Mouse (Mus musculus): Measurements from ENCODE around the gene Chek1. TPM values are rescaled to one million over a fixed set of nuclear protein-coding genes. Genes with fewer than 3 reads are reported as not detected.

Gene Chek1
- polyA plus RNA-seq, 1 experiment from 2014 or later: 7.1 TPM

GRCm38 (mm10) chr9:36687329-36687728, 39.5 kb downstream of the Chek1 start:
- Histone ChIP-seq H3K27ac (ENCODE audit: low read depth, low read length) (no peak overlapping the region), H3K4me1 (replicated peaks; ENCODE audit: control insufficient read depth, insufficient read depth, low read length) (no peaks in the 10 kb centered on the region), H3K9ac (ENCODE audit: low read depth, low read length) (no peak overlapping the region), H3K4me3 (ENCODE audit: low read depth, low read length) (no peak overlapping the region), H3K9me3 (ENCODE audit: control insufficient read depth) (no peaks in the 10 kb centered on the region), H3K36me3 (ENCODE audit: control insufficient read depth, insufficient read depth) (no peaks in the 10 kb centered on the region), H3K27me3 (replicated peaks; ENCODE audit: control insufficient read depth, insufficient read depth, low read length) (no peaks in the 10 kb centered on the region), H3K4me2 (replicated peaks; ENCODE audit: low read depth) (no peak overlapping the region)
- ATAC-seq: no peak
- TF ChIP-seq CTCF (IDR thresholded peaks at IDR 0.05; ENCODE audit: low read depth): peak; percentile 48

- Histone ChIP-seq H3K4me3 (ENCODE audit: low read depth, low read length) (no peak overlapping the region), H3K27ac (ENCODE audit: low read depth, low read length) (no peak overlapping the region), H3K4me2 (replicated peaks; ENCODE audit: low read depth) (no peak overlapping the region), H3K9me3 (ENCODE audit: control insufficient read depth) (no peaks in the 10 kb centered on the region), H3K4me1 (replicated peaks; ENCODE audit: control insufficient read depth, insufficient read depth, low read length) (no peaks in the 10 kb centered on the region), H3K9ac (ENCODE audit: low read depth, low read length) (no peak overlapping the region), H3K36me3 (ENCODE audit: control insufficient read depth, insufficient read depth) (no peaks in the 10 kb centered on the region), H3K27me3 (replicated peaks; ENCODE audit: control insufficient read depth, insufficient read depth, low read length) (no peaks in the 10 kb centered on the region)
- no peak for ATAC-seq
- WGBS: 72% methylated on average over 2 of the region's 2 CpGs
- TF ChIP-seq CTCF (IDR thresholded peaks at IDR 0.05; ENCODE audit: low read depth): no peak
Measured at GRCm38 (mm10) chr9:36681424-36681823, 45.4 kb downstream of the Chek1 start.

Other genes with a start within 250 kb of the Chek1 start
- not detected in 2 replicates for gene Gm5615, start 185.1 kb downstream of the Chek1 start, polyA plus RNA-seq (2015; fragmentation: Nextera tagmentation; extraction: Ambion mirVana)
- gene Gm17689, start 144.4 kb downstream of the Chek1 start, polyA plus RNA-seq (2015; fragmentation: Nextera tagmentation; extraction: Ambion mirVana): not detected in 2 replicates
- not detected in 2 replicates for gene A630095E13Rik, start 83.7 kb downstream of the Chek1 start, polyA plus RNA-seq (2015; fragmentation: Nextera tagmentation; extraction: Ambion mirVana)
- not detected in 2 replicates for gene Acrv1, start 33.8 kb downstream of the Chek1 start, polyA plus RNA-seq (2015; fragmentation: Nextera tagmentation; extraction: Ambion mirVana)
- gene Stt3a, start 40.6 kb upstream of the Chek1 start, polyA plus RNA-seq (2015; fragmentation: Nextera tagmentation; extraction: Ambion mirVana): 166 and 179 TPM in 2 replicates
- 60.8 and 61.6 TPM in 2 replicates for gene Ei24, start 70.3 kb upstream of the Chek1 start, polyA plus RNA-seq (2015; fragmentation: Nextera tagmentation; extraction: Ambion mirVana)
- gene Fez1, start 94.8 kb upstream of the Chek1 start, polyA plus RNA-seq (2015; fragmentation: Nextera tagmentation; extraction: Ambion mirVana): 9.6 and 10.3 TPM in 2 replicates